Mouse (Mus musculus) C2C12 (cell line): ENCODE data around the gene Prnp.

Experiments
- CEBPB ChIP-seq: IDR thresholded peaks from one replicate; pipeline ENCODE4 v1.6.1; 2011; ENCODE audit warnings: low read depth, mild to moderate bottlenecking, control low read depth, moderate library complexity
- CTCF ChIP-seq: IDR thresholded peaks from one replicate; pipeline ENCODE4 v1.5.1; 2011; ENCODE audit not compliant: control insufficient read depth, insufficient read depth, insufficient read length
- MAX ChIP-seq: IDR thresholded peaks from one replicate; pipeline ENCODE4 v1.6.1; 2011; ENCODE audit warnings: mild to moderate bottlenecking, control low read depth
- MYOD1 ChIP-seq: IDR thresholded peaks from one replicate; pipeline ENCODE4 v1.6.1; 2011; ENCODE audit warnings: low read depth; ENCODE audit not compliant: control insufficient read depth, insufficient read length
- MYOG ChIP-seq: IDR thresholded peaks from one replicate; pipeline ENCODE4 v1.6.1; 2011; ENCODE audit not compliant: control insufficient read depth, insufficient read length; ENCODE audit errors: extremely low read depth
- USF1 ChIP-seq: IDR thresholded peaks from one replicate; pipeline ENCODE4 v1.6.1; 2011; ENCODE audit warnings: low read depth, mild to moderate bottlenecking, control low read depth, moderate library complexity

GRCm38 (mm10) chr2:131948916-131949639, 39.4 kb downstream of the Prnp start:
- no peak for TF ChIP-seq CTCF
- TF ChIP-seq CEBPB: no peak
- no peak for TF ChIP-seq USF1
- no peak for TF ChIP-seq MYOD1
- no peak for TF ChIP-seq MYOG
- TF ChIP-seq MAX: no peak
